Mouse (Mus musculus) forebrain, embryonic 10.5 days (tissue): ENCODE results near the gene AC140267.1. TPM values are rescaled to one million over a fixed set of nuclear protein-coding genes. Genes with fewer than 3 reads are reported as not detected.
A peak's percentile ranks its signal among the peaks of the same experiment; 100 is the strongest.

Experiments used
- DNase-seq: peaks from one replicate; pipeline ENCODE4 v3.0.0-alpha.2; 2017; ENCODE audit warnings: low spot score; ENCODE audit errors: extremely low spot score
- H3K27ac ChIP-seq: fragments of 300-500 bp; sonication (generic); 2 replicates; pipeline ENCODE4 v1.5.1; 2016; ENCODE audit warnings: mild to moderate bottlenecking
- H3K27me3 ChIP-seq: fragments of 300-500 bp; sonication (generic); 2 replicates; pipeline ENCODE4 v1.6.1; 2016; ENCODE audit warnings: mild to moderate bottlenecking; ENCODE audit not compliant: poor library complexity, severe bottlenecking
- H3K36me3 ChIP-seq: fragments of 300-500 bp; sonication (generic); replicated peaks from 2 replicates; pipeline ENCODE4 v1.6.1; 2016; ENCODE audit warnings: mild to moderate bottlenecking, moderate library complexity
- H3K4me1 ChIP-seq: fragments of 300-500 bp; sonication (generic); 2 replicates; pipeline ENCODE4 v1.6.1; 2016
- H3K4me3 ChIP-seq: fragments of 300-500 bp; sonication (generic); 2 replicates; pipeline ENCODE4 v1.5.1; 2016; ENCODE audit warnings: mild to moderate bottlenecking, moderate library complexity
- H3K9me3 ChIP-seq: fragments of 300-500 bp; sonication (generic); 2 replicates; pipeline ENCODE4 v1.6.1; 2016; ENCODE audit warnings: mild to moderate bottlenecking, moderate library complexity
- WGBS: fragments of 180-500 bp; shearing (Covaris S2); methylation state at CpG from one replicate; pipeline ENCODE4 v1.1.7; 2016; 5-methylcytosine and 5-hydroxymethylcytosine counted together
- polyA plus RNA-seq: library from polyadenylated mRNA; unstranded; fragments of >200 nt; fragmentation: Nextera tagmentation; extraction: Ambion mirVana; gene quantifications from 2 replicates; pipeline ENCODE4 v1.2.1, GENCODE M21; 2016

AC140267.1 gene
- polyA plus RNA-seq, 1 experiment from 2014 or later, result 3.7 TPM

GRCm38 (mm10) chr15:80279053-80279452, 43.4 kb downstream of the AC140267.1 start:
- no peak overlapping the region for H3K27ac ChIP-seq
- DNase-seq, result no peak

DNA sequence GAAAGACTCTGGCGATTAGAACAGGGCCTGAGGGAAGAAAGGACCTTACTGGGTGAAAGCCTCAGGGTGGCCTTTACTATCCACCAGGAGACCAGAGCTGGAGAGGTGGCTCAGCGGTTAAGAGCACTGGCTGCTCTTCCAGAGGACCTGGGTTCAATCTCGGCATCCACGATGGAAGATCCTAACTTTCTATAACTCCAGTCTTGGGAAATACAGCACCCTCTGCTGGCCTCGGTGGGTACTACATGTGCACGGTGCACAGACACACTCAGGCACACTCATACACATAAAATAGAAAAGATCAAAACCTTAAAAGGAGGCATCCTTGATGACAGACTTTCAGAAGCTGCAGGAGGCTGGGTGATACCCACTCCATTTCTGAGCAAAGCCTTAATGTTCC, 45.0 kb downstream of the AC140267.1 start:
- WGBS, result 27% methylated on average over 6 of the region's 6 CpGs
- peaks cover 58% of the 10 kb centered on the region for H3K27me3 ChIP-seq
- no peaks in the 10 kb centered on the region for H3K36me3 ChIP-seq

More at GRCm38 (mm10) chr15:80279053-80279452, 43.4 kb downstream of the AC140267.1 start:
- H3K9me3 ChIP-seq, result no peaks in the 10 kb centered on the region
- H3K27me3 ChIP-seq, result peaks cover 42% of the 10 kb centered on the region
- 72% methylated on average over 2 of the region's 2 CpGs for WGBS
- H3K4me3 ChIP-seq, result no peak overlapping the region
- H3K36me3 ChIP-seq, result no peaks in the 10 kb centered on the region
- peaks cover 7% of the 10 kb centered on the region for H3K4me1 ChIP-seq

More for the DNA sequence above, 45.0 kb downstream of the AC140267.1 start:
- DNase-seq, result peak; percentile 60
- Histone ChIP-seq H3K4me1 (peaks cover 7% of the 10 kb centered on the region), H3K27ac (no peak overlapping the region), H3K9me3 (no peaks in the 10 kb centered on the region), H3K4me3 (no peak overlapping the region)

Other genes with a start within 250 kb of the AC140267.1 start
- 1.8 TPM in 2 replicates for gene Pdgfb, start 220.9 kb upstream of the AC140267.1 start, polyA plus RNA-seq
- 10.5 and 11.2 TPM in 2 replicates for gene Syngr1, start 144.5 kb upstream of the AC140267.1 start, polyA plus RNA-seq
- 1,023 and 1,061 TPM in 2 replicates for gene Rpl3, start 144.0 kb upstream of the AC140267.1 start, polyA plus RNA-seq
- 40.8 and 42.8 TPM in 2 replicates for gene Tab1, start 102.7 kb upstream of the AC140267.1 start, polyA plus RNA-seq
- gene Mgat3, start 62.1 kb upstream of the AC140267.1 start, polyA plus RNA-seq, result 5.1 and 5.9 TPM in 2 replicates
- 44.3 and 48.2 TPM in 2 replicates for gene Mief1, start 1.8 kb upstream of the AC140267.1 start, polyA plus RNA-seq
- 120 and 132 TPM in 2 replicates for gene Atf4, start 19.3 kb downstream of the AC140267.1 start, polyA plus RNA-seq
- gene Rps19bp1, start 28.5 kb downstream of the AC140267.1 start, polyA plus RNA-seq, result 63.5 and 66.2 TPM in 2 replicates
- 0.02 and 0.04 TPM in 2 replicates for gene Cacna1i, start 51.4 kb downstream of the AC140267.1 start, polyA plus RNA-seq